Mouse (Mus musculus): ENCODE results near the gene Tlr6.

- TF ChIP-seq CTCF (conservative IDR thresholded peaks at IDR 0.05; ENCODE audit: insufficient read depth, insufficient read length, low read depth, low read length) (no peak), POLR2A (IDR thresholded peaks at IDR 0.05; ENCODE audit: low read depth, low read length) (no peak)
Observed at GRCm38 (mm10) chr5:64989940-64990339, 30.0 kb upstream of the Tlr6 start.

Measured in kidney, adult 2 months (tissue).